Mouse (Mus musculus): ENCODE data around the gene Nans. TPM values are rescaled to one million over a fixed set of nuclear protein-coding genes. Genes with fewer than 3 reads are reported as not detected.

Gene Nans
- total and polyA plus RNA-seq, 2 experiments from 2014 or later = 36.2 to 54.2 TPM

DNA sequence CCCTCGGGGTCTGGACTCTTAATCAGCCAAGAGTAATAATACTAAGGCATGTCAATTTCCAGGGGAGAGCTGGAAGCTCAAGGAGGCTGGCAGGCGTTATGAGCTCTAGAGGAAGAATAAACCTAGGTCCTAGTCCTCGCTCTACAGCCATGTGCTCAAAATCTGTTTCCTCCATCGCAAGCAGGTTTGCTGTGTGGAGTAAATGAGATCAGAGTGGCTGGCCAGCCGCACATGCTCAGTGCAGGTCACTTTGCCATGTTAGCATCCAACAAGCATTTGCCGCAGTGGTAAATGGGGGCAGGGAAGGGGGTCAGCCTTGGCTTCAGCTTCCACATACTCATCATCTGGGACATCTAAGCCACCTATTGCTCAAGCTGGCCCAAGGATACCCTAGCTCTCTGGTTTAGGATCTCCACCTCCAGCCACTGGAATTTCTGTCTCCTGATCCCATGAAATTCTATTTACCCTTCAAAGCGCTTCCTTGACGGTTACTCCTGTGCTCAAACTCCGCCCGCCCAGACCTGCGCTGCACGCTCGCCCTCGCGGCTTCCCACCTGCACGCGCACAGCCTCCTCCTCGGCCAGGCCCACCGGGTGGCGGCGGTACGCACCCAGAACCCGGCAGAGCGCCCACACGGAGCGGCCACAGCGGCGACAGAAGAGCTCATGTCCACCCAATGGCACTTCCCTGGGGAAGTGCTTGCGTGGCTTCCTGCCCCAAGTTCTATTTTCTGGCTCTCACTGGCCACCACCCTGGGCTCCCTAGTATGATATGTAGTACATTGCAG lies 45.1 kb downstream of the Nans start:
- H3K4me2 ChIP-seq (ENCODE audit: low read depth, low read length) = peak overlapping the region; percentile 86
- H3K27ac ChIP-seq (ENCODE audit: low read depth) = no peak overlapping the region
- H3K4me3 ChIP-seq (ENCODE audit: low read depth, low read length) = peak overlapping the region; percentile 32
- H3K9ac ChIP-seq (replicated peaks; ENCODE audit: low read depth, low read length) = no peak overlapping the region; the same call in 1 of the 2 replicates
- ATAC-seq (ENCODE audit: insufficient read depth, low read depth) (no peak), DNase-seq (ENCODE audit: low spot score) (no peak)
- 10% methylated on average over 29 of the region's 29 CpGs for WGBS
- TF ChIP-seq CTCF (IDR thresholded peaks at IDR 0.05; ENCODE audit: low read depth) (no peak), EP300 (IDR thresholded peaks at IDR 0.05; ENCODE audit: low read depth) (no peak)
- H3K27me3 ChIP-seq (ENCODE audit: control insufficient read depth, insufficient read depth, low read length) = peaks cover 73% of the 10 kb centered on the region
- H3K4me1 ChIP-seq (ENCODE audit: control insufficient read depth, insufficient read depth) = peaks cover 6% of the 10 kb centered on the region; the same call in 1 of the 2 replicates
- no peaks in the 10 kb centered on the region for H3K9me3 ChIP-seq (replicated peaks; ENCODE audit: control insufficient read depth, low read length)
- no peaks in the 10 kb centered on the region for H3K36me3 ChIP-seq (replicated peaks; ENCODE audit: control insufficient read depth, insufficient read depth, low read length)

DNA sequence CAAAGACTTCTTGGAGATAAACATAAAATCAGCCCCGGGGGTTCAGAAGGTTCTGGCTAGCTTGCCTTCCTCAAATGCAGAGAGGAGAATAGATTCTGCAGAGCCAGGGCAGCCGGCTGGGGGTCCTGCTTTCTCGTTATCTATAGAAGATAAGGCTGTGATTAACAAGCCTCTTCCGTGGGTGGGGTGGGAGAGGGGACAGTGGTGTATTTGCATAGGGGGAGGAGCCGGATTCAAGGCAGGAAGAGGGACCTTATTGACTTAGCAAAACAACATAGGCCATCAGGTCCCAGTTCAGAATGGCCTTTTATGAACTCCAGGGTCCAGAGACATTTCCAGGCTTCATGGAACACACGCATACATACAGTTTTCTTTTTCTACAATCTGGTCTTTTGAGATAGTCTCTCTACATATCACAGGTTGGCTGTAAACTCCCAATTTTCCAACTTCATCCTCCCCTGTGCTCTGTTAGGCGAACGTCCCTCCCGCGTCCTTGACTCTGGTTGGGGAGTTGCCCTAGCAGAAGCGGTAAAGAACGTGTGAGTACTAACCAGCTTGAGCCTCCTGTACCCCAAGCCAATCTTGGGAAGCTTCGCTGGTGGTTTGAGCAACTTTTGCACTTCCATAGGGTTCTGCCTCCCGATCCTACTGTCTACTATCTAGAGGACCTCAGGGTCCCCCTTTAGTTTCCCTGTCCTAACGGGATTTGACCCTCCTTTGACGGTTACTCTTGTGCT lies 46.2 kb downstream of the Nans start:
- H3K4me2 ChIP-seq (ENCODE audit: low read depth, low read length) = peak overlapping the region; percentile 86
- H3K27ac ChIP-seq (ENCODE audit: low read depth) = no peak overlapping the region
- peaks cover 76% of the 10 kb centered on the region for H3K27me3 ChIP-seq (ENCODE audit: control insufficient read depth, insufficient read depth, low read length)
- WGBS = 11% methylated on average over 16 of the region's 16 CpGs
- H3K4me1 ChIP-seq (ENCODE audit: control insufficient read depth, insufficient read depth) = peaks cover 6% of the 10 kb centered on the region; the same call in 1 of the 2 replicates
- peak overlapping the region; percentile 59; the same call in 1 of the 2 replicates for H3K9ac ChIP-seq (replicated peaks; ENCODE audit: low read depth, low read length)
- ATAC-seq (ENCODE audit: insufficient read depth, low read depth) = no peak
- H3K4me3 ChIP-seq (ENCODE audit: low read depth, low read length) = peak overlapping the region; percentile 68
- DNase-seq (ENCODE audit: low spot score) = no peak
- H3K36me3 ChIP-seq (replicated peaks; ENCODE audit: control insufficient read depth, insufficient read depth, low read length) = no peaks in the 10 kb centered on the region
- no peaks in the 10 kb centered on the region for H3K9me3 ChIP-seq (replicated peaks; ENCODE audit: control insufficient read depth, low read length)
- TF ChIP-seq EP300 (IDR thresholded peaks at IDR 0.05; ENCODE audit: low read depth) = no peak

DNA sequence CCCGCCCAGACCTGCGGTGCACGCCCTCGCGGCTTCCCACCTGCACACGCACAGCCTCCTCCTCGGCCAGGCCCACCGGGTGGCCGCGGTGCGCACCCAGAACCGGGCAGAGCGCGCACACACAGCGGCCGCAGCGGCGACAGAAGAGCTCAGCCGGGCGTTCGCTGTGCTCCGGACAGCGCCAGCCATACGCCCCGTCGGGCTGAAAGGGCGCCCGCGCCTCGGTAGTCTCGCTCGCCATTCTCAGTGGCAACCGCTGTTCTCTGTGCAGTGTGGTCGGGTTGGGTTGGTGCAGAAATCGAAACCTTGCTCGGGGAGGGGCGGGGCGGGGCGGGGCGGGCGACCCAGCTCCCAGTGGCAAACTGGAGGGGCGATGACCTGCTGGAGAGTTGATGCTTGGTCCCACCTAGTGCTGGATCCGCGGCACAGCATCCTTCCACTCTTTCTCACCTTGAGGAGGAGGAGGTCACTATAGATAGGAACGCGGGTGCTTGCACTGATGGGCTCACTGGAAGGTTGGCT lies 46.9 kb downstream of the Nans start, which contains the start of gene Trim14:
Gene Trim14, minus strand, starts transcription at position 302 of the 522 bp plus-strand sequence.
- TF ChIP-seq CTCF (IDR thresholded peaks at IDR 0.05; ENCODE audit: low read depth) (peak; percentile 20), EP300 (IDR thresholded peaks at IDR 0.05; ENCODE audit: low read depth) (no peak)
- peak; percentile 41 for ATAC-seq (ENCODE audit: insufficient read depth, low read depth)
- Histone ChIP-seq H3K4me1 (ENCODE audit: control insufficient read depth, insufficient read depth) (peaks cover 6% of the 10 kb centered on the region; the same call in 1 of the 2 replicates), H3K27me3 (ENCODE audit: control insufficient read depth, insufficient read depth, low read length) (peaks cover 82% of the 10 kb centered on the region), H3K4me3 (ENCODE audit: low read depth, low read length) (peak within 1 kb of the TSS; percentile 68), H3K9ac (replicated peaks; ENCODE audit: low read depth, low read length) (peak within 1 kb of the TSS; percentile 59), H3K36me3 (replicated peaks; ENCODE audit: control insufficient read depth, insufficient read depth, low read length) (no peaks in the 10 kb centered on the region), H3K9me3 (replicated peaks; ENCODE audit: control insufficient read depth, low read length) (no peaks in the 10 kb centered on the region), H3K27ac (ENCODE audit: low read depth) (no peak within 1 kb of the TSS), H3K4me2 (ENCODE audit: low read depth, low read length) (peak within 1 kb of the TSS; percentile 86)
- WGBS = 1% methylated on average over 46 of the region's 46 CpGs
- DNase-seq (ENCODE audit: low spot score) = peak; percentile 35

DNA sequence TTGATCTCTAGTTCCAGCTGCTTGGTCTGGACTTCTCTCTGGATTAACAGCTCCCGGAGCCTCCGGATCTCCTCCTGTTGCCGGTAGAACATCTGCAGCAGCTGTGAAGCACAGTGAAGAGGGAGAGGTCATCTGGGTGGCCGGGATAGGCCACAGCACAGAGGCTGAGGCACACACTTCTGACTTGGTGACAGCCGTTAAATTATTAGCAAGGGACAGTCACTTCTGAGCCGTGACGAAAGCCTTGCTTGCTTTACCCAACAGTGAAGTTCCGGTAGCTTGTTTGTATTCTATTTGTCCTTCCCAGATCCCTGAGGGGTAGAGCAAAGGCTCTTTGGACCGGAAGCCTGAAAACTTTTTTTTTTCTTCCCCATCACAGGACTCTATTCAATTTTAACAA lies 50.1 kb downstream of the Nans start:
- Histone ChIP-seq H3K4me1 (ENCODE audit: control insufficient read depth, insufficient read depth) (peaks cover 6% of the 10 kb centered on the region; the same call in 1 of the 2 replicates), H3K9ac (replicated peaks; ENCODE audit: low read depth, low read length) (no peak overlapping the region), H3K27ac (ENCODE audit: low read depth) (no peak overlapping the region), H3K4me3 (ENCODE audit: low read depth, low read length) (no peak overlapping the region), H3K36me3 (replicated peaks; ENCODE audit: control insufficient read depth, insufficient read depth, low read length) (no peaks in the 10 kb centered on the region), H3K27me3 (ENCODE audit: control insufficient read depth, insufficient read depth, low read length) (peaks cover 65% of the 10 kb centered on the region), H3K4me2 (ENCODE audit: low read depth, low read length) (no peak overlapping the region), H3K9me3 (replicated peaks; ENCODE audit: control insufficient read depth, low read length) (no peaks in the 10 kb centered on the region)
- 38% methylated on average over 9 of the region's 9 CpGs for WGBS
- no peak for DNase-seq (ENCODE audit: low spot score)
- ATAC-seq (ENCODE audit: insufficient read depth, low read depth) = no peak
- TF ChIP-seq CTCF (IDR thresholded peaks at IDR 0.05; ENCODE audit: low read depth) (no peak), EP300 (IDR thresholded peaks at IDR 0.05; ENCODE audit: low read depth) (no peak)

DNA sequence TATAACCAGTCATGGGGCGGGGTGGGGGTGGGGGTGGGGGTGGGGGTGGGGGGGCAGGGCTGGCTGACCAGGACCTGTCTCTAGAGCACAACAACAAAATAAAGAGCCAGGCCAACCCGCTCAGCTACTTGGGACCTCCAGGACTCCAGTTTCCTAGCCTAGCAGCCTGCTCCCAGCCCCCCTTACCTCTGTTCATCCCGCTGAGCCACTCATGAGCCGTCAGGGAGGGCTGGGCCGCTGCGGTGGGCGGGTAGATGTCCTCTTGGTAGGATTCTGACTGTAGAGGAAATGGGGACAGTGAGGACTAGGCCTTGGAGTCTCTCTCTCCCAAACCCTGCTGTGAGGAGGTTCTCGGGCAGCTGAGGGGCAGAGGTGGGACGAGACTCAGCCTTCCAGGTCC lies 52.7 kb downstream of the Nans start:
- Histone ChIP-seq H3K36me3 (replicated peaks; ENCODE audit: control insufficient read depth, insufficient read depth, low read length) (no peaks in the 10 kb centered on the region), H3K4me2 (ENCODE audit: low read depth, low read length) (no peak overlapping the region), H3K27ac (ENCODE audit: low read depth) (no peak overlapping the region), H3K9ac (replicated peaks; ENCODE audit: low read depth, low read length) (no peak overlapping the region), H3K9me3 (replicated peaks; ENCODE audit: control insufficient read depth, low read length) (no peaks in the 10 kb centered on the region), H3K4me3 (ENCODE audit: low read depth, low read length) (no peak overlapping the region), H3K4me1 (ENCODE audit: control insufficient read depth, insufficient read depth) (no peaks in the 10 kb centered on the region), H3K27me3 (ENCODE audit: control insufficient read depth, insufficient read depth, low read length) (peaks cover 46% of the 10 kb centered on the region)
- DNase-seq (ENCODE audit: low spot score) (no peak), ATAC-seq (ENCODE audit: insufficient read depth, low read depth) (no peak)
- TF ChIP-seq EP300 (IDR thresholded peaks at IDR 0.05; ENCODE audit: low read depth) = no peak
- TF ChIP-seq CTCF (IDR thresholded peaks at IDR 0.05; ENCODE audit: low read depth) = no peak
- WGBS = 58% methylated on average over 8 of the region's 9 CpGs
